Mouse (Mus musculus): ENCODE measurements at regions not wholly inside any gene's neighbourhood (a gene's known extent, or its start where the extent isn't known, plus 50 kb on each side); places are given as distances from the start of the nearest gene placed in this dataset.

DNA sequence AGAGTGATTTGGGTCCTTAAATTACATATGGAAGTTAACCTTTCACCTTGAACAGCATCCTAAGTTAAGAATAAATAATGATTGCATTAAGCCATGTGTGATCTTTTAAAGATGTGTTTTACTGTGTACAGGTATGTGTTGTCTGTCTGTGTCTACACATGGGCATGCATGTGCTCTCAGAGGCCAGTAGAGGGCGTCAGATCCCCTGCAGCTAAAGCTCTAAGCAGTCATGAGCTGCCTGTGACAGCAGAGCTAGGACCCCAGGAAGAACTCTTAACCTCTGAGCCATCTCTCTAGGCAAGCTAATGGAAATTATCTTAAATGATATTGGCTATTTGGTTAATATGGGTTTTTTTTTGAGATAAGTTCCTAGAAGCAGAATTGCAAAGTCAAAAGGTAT, 285.9 kb upstream of the Npvf start:
- H3K9me3 ChIP-seq (ENCODE audit: control insufficient read depth, low read length) = no peaks in the 10 kb centered on the region
- no peak for ATAC-seq (ENCODE audit: insufficient number of reproducible peaks, low FRiP score, low TSS enrichment, low read depth)
- 16% methylated on average over 1 of the region's 1 CpGs for WGBS
- H3K4me2 ChIP-seq (ENCODE audit: low read depth, severe bottlenecking) = no peak overlapping the region
- DNase-seq (ENCODE audit: low spot score) = no peak
- H3K27me3 ChIP-seq (ENCODE audit: control insufficient read depth, insufficient read depth, low read length) = no peaks in the 10 kb centered on the region
- H3K27ac ChIP-seq (replicated peaks; ENCODE audit: low read depth, low read length) = no peak overlapping the region
- peaks cover 12% of the 10 kb centered on the region for H3K4me1 ChIP-seq (ENCODE audit: control insufficient read depth, insufficient read depth, low read length)
- no peak overlapping the region for H3K9ac ChIP-seq (ENCODE audit: low read length)
- no peak overlapping the region for H3K4me3 ChIP-seq (ENCODE audit: low read depth, low read length)
- no peaks in the 10 kb centered on the region for H3K36me3 ChIP-seq (ENCODE audit: control insufficient read depth, insufficient read depth, low read length)

DNA sequence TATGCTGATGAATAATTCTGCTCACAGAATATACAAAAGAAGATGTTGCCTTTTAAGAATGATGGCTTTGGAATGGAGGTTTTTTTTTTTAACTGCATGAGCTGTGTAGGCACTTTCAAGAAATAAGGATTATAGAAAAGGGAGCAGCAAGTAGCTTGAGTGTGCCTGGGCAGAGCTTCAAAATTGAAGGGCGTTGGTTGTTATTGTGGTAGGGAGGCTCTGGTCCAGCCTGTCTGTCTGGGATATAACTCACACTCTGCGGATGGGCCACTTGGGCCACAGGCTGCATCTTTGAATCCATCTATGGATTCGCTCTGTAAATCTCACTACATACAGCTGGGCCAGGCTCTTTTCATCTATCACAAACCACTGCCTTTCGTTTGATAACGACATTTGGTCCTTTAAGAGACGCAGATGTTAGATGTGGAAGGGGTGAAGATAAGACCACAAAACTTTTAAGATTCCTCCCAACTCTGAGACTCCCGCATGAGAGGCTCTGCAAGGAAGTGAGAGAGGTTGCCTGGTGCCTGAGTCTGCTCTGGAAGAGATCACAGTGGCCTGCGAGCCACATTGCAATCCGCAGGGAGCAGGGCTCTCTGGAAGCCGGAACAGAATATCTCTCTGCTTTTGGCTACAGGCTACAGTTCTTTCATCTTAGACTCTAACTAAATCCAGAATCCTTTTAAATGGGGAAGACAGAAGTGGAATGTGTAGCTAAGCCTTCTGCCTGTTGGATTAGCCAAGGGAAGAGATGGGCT, 286.6 kb upstream of the Npvf start:
- H3K4me3 ChIP-seq (ENCODE audit: low read depth, low read length) = no peak overlapping the region
- peaks cover 12% of the 10 kb centered on the region for H3K4me1 ChIP-seq (ENCODE audit: control insufficient read depth, insufficient read depth, low read length)
- no peak overlapping the region for H3K4me2 ChIP-seq (ENCODE audit: low read depth, severe bottlenecking)
- 40% methylated on average over 10 of the region's 10 CpGs for WGBS
- H3K36me3 ChIP-seq (ENCODE audit: control insufficient read depth, insufficient read depth, low read length) = no peaks in the 10 kb centered on the region
- no peak overlapping the region; the same call in 1 of the 2 replicates for H3K27ac ChIP-seq (replicated peaks; ENCODE audit: low read depth, low read length)
- DNase-seq (ENCODE audit: low spot score) (no peak), ATAC-seq (ENCODE audit: insufficient number of reproducible peaks, low FRiP score, low TSS enrichment, low read depth) (no peak)
- H3K27me3 ChIP-seq (ENCODE audit: control insufficient read depth, insufficient read depth, low read length) = no peaks in the 10 kb centered on the region
- no peaks in the 10 kb centered on the region for H3K9me3 ChIP-seq (ENCODE audit: control insufficient read depth, low read length)
- H3K9ac ChIP-seq (ENCODE audit: low read length) = no peak overlapping the region

DNA sequence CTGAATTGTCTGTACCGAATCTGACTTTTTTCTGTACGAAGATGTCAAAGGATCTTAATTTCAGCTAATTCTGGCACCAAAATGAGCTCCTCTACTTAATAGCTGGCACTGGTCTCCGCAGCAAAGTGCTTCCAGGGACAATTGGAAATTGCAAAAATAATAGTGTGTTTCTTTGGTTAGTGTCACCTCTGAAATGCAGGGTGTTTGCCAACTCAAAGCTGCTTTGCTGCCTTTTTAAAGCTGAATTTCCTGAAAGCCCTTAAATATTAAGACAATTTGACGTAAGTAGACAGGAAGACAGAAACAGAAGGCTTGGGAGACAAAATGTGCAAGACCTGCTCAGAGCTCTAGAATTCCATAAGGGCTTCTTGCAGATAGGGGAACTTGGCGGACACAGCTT, 288.5 kb upstream of the Npvf start:
- no peak overlapping the region for H3K9ac ChIP-seq (ENCODE audit: low read length)
- no peaks in the 10 kb centered on the region for H3K27me3 ChIP-seq (ENCODE audit: control insufficient read depth, insufficient read depth, low read length)
- H3K27ac ChIP-seq (replicated peaks; ENCODE audit: low read depth, low read length) = no peak overlapping the region
- no peak overlapping the region for H3K4me3 ChIP-seq (ENCODE audit: low read depth, low read length)
- 51% methylated on average over 5 of the region's 5 CpGs for WGBS
- H3K4me1 ChIP-seq (ENCODE audit: control insufficient read depth, insufficient read depth, low read length) = peaks cover 12% of the 10 kb centered on the region
- no peaks in the 10 kb centered on the region for H3K9me3 ChIP-seq (ENCODE audit: control insufficient read depth, low read length)
- H3K36me3 ChIP-seq (ENCODE audit: control insufficient read depth, insufficient read depth, low read length) = no peaks in the 10 kb centered on the region
- no peak overlapping the region for H3K4me2 ChIP-seq (ENCODE audit: low read depth, severe bottlenecking)
- ATAC-seq (ENCODE audit: insufficient number of reproducible peaks, low FRiP score, low TSS enrichment, low read depth) (no peak), DNase-seq (ENCODE audit: low spot score) (no peak)

DNA sequence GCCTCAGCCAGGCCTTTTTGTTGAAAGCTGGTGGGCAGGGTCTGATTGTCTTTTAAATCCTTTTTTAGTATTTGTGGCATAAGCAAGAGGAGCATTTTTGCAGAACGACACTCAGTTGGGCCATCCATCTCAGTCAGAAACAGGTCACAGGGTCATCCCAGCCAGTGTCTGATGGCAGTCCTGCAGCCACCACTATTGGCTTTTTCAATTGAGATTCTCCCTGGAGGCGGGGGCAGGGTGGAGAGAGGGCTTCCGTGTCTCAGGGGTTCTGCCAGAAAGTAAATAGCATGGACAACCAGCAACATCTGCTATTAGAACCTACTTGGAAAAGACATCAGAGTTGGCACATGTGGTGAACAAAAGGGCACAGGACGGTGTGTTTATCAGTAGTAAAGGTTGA, 293.8 kb upstream of the Npvf start:
- Histone ChIP-seq H3K4me2 (ENCODE audit: low read depth, severe bottlenecking) (no peak overlapping the region), H3K27me3 (ENCODE audit: control insufficient read depth, insufficient read depth, low read length) (no peaks in the 10 kb centered on the region), H3K4me3 (ENCODE audit: low read depth, low read length) (no peak overlapping the region), H3K4me1 (ENCODE audit: control insufficient read depth, insufficient read depth, low read length) (no peaks in the 10 kb centered on the region), H3K9me3 (ENCODE audit: control insufficient read depth, low read length) (no peaks in the 10 kb centered on the region), H3K36me3 (ENCODE audit: control insufficient read depth, insufficient read depth, low read length) (no peaks in the 10 kb centered on the region), H3K27ac (replicated peaks; ENCODE audit: low read depth, low read length) (no peak overlapping the region), H3K9ac (ENCODE audit: low read length) (no peak overlapping the region)
- no peak for DNase-seq (ENCODE audit: low spot score)
- ATAC-seq (ENCODE audit: insufficient number of reproducible peaks, low FRiP score, low TSS enrichment, low read depth) = no peak
- WGBS = 59% methylated on average over 4 of the region's 4 CpGs

GRCm38 (mm10) chr6:50949361-50949760, 295.1 kb upstream of the Npvf start:
- Histone ChIP-seq H3K4me3 (ENCODE audit: low read depth, low read length) (no peak overlapping the region), H3K4me1 (ENCODE audit: control insufficient read depth, insufficient read depth, low read length) (no peaks in the 10 kb centered on the region), H3K27ac (replicated peaks; ENCODE audit: low read depth, low read length) (no peak overlapping the region), H3K4me2 (ENCODE audit: low read depth, severe bottlenecking) (no peak overlapping the region), H3K36me3 (ENCODE audit: control insufficient read depth, insufficient read depth, low read length) (no peaks in the 10 kb centered on the region), H3K9ac (ENCODE audit: low read length) (no peak overlapping the region), H3K27me3 (ENCODE audit: control insufficient read depth, insufficient read depth, low read length) (no peaks in the 10 kb centered on the region), H3K9me3 (ENCODE audit: control insufficient read depth, low read length) (no peaks in the 10 kb centered on the region)
- WGBS = 92% methylated on average over 5 of the region's 5 CpGs
- no peak for DNase-seq (ENCODE audit: low spot score)
- ATAC-seq (ENCODE audit: insufficient number of reproducible peaks, low FRiP score, low TSS enrichment, low read depth) = no peak

DNA sequence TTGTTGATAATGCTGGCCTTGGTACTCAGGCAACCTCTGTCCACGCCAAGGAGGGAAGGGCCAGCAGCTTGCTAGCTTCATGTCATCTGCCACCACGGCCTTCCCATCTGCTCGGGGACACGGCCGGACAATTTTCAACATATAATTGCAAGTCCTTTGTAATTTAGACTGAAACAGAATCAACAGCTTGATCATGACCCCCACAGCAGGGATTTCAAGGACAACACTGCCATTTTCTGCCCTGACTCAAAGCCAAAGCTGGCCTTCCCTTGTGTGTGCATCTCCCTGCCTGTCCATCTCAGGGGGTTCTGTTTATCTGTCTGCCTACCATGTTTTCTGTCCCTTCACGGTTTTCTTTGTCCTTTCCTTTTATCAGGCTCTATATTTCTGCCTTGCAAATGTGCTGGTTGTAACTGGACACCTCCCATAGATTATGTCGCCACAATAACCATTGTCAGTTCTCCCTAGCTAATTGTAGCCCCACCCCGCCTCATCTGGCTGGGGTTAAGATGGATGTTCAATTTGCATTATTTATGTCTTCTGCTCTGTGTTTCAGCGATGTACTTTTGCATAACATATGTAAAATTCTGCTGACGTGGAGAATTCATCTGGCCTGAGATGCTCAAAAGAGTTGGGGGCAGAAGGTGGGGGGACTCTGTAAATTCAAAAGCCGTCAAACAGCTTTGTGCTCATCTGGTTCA, 295.8 kb upstream of the Npvf start:
- no peak for DNase-seq (ENCODE audit: low spot score)
- WGBS = 66% methylated on average over 11 of the region's 11 CpGs
- no peak overlapping the region for H3K4me3 ChIP-seq (ENCODE audit: low read depth, low read length)
- no peak overlapping the region for H3K4me2 ChIP-seq (ENCODE audit: low read depth, severe bottlenecking)
- H3K36me3 ChIP-seq (ENCODE audit: control insufficient read depth, insufficient read depth, low read length) = no peaks in the 10 kb centered on the region
- H3K4me1 ChIP-seq (ENCODE audit: control insufficient read depth, insufficient read depth, low read length) = no peaks in the 10 kb centered on the region
- no peak overlapping the region for H3K9ac ChIP-seq (ENCODE audit: low read length)
- H3K27me3 ChIP-seq (ENCODE audit: control insufficient read depth, insufficient read depth, low read length) = no peaks in the 10 kb centered on the region
- H3K9me3 ChIP-seq (ENCODE audit: control insufficient read depth, low read length) = no peaks in the 10 kb centered on the region
- no peak overlapping the region for H3K27ac ChIP-seq (replicated peaks; ENCODE audit: low read depth, low read length)
- ATAC-seq (ENCODE audit: insufficient number of reproducible peaks, low FRiP score, low TSS enrichment, low read depth) = no peak

- Histone ChIP-seq H3K4me3 (ENCODE audit: low read depth, low read length) (no peak overlapping the region), H3K36me3 (ENCODE audit: control insufficient read depth, insufficient read depth, low read length) (no peaks in the 10 kb centered on the region), H3K4me2 (ENCODE audit: low read depth, severe bottlenecking) (no peak overlapping the region), H3K4me1 (ENCODE audit: control insufficient read depth, insufficient read depth, low read length) (peaks cover 19% of the 10 kb centered on the region), H3K27ac (replicated peaks; ENCODE audit: low read depth, low read length) (no peak overlapping the region; the same call in 1 of the 2 replicates), H3K27me3 (ENCODE audit: control insufficient read depth, insufficient read depth, low read length) (no peaks in the 10 kb centered on the region), H3K9me3 (ENCODE audit: control insufficient read depth, low read length) (no peaks in the 10 kb centered on the region), H3K9ac (ENCODE audit: low read length) (no peak overlapping the region)
- DNase-seq (ENCODE audit: low spot score) = no peak
- 71% methylated on average over 4 of the region's 4 CpGs for WGBS
- no peak for ATAC-seq (ENCODE audit: insufficient number of reproducible peaks, low FRiP score, low TSS enrichment, low read depth)
Measured at GRCm38 (mm10) chr6:50957328-50957900, 303.2 kb upstream of the Npvf start.

DNA sequence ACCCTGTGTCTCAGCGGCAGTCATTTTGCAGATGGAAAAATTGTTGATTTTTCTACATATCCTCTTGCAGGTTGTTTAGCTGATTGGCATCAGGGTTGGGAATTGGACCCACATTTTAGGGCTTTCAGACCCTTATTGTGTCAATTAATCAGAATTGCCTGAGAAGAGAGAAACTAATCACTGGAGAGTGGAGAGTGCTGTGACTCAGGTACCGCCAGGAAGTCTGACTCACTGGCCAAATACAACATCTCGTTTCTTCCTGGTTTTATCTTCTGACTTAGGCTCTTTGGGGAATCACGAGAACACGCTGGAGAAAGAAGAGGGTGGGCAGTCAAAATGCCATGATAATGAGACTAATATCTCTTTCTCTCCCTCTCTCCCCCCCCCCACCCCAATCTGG, 306.1 kb upstream of the Npvf start:
- Histone ChIP-seq H3K27me3 (ENCODE audit: control insufficient read depth, insufficient read depth, low read length) (no peaks in the 10 kb centered on the region), H3K36me3 (ENCODE audit: control insufficient read depth, insufficient read depth, low read length) (no peaks in the 10 kb centered on the region), H3K4me1 (ENCODE audit: control insufficient read depth, insufficient read depth, low read length) (peaks cover 18% of the 10 kb centered on the region), H3K27ac (replicated peaks; ENCODE audit: low read depth, low read length) (no peak overlapping the region), H3K4me2 (ENCODE audit: low read depth, severe bottlenecking) (no peak overlapping the region), H3K4me3 (ENCODE audit: low read depth, low read length) (no peak overlapping the region), H3K9ac (ENCODE audit: low read length) (no peak overlapping the region), H3K9me3 (ENCODE audit: control insufficient read depth, low read length) (no peaks in the 10 kb centered on the region)
- WGBS = 68% methylated on average over 5 of the region's 5 CpGs
- DNase-seq (ENCODE audit: low spot score) (no peak), ATAC-seq (ENCODE audit: insufficient number of reproducible peaks, low FRiP score, low TSS enrichment, low read depth) (no peak)
